Mouse (Mus musculus) thymus, postnatal 0 days (tissue): ENCODE results near the gene Myo1h. TPM values are rescaled to one million over a fixed set of nuclear protein-coding genes. Genes with fewer than 3 reads are reported as not detected.

ENCODE experiments used
- DNase-seq: peaks from one replicate; pipeline ENCODE4 v3.0.0-alpha.2; 2015; ENCODE audit warnings: low spot score
- polyA plus RNA-seq: library from polyadenylated mRNA; unstranded; fragments of >200 nt; fragmentation: Nextera tagmentation; extraction: Ambion mirVana; gene quantifications from 2 replicates; pipeline ENCODE4 v1.2.1, GENCODE M21; 2015

The Myo1h gene
- polyA plus RNA-seq, 1 experiment from 2014 or later, result 0.55 TPM

- DNase-seq, result peak; percentile 16
These were observed 8.0 kb downstream of the Myo1h start for GRCm38 (mm10) chr5:114296693-114297631.

GRCm38 (mm10) chr5:114298212-114298894 lies 9.4 kb downstream of the Myo1h start:
- DNase-seq, result no peak

- DNase-seq, result no peak
These were observed 10.3 kb downstream of the Myo1h start for GRCm38 (mm10) chr5:114299156-114299855.

- no peak for DNase-seq
These were observed 11.1 kb downstream of the Myo1h start for GRCm38 (mm10) chr5:114299883-114300610.

- DNase-seq, result no peak
These were observed 14.2 kb downstream of the Myo1h start for GRCm38 (mm10) chr5:114303166-114303565.

GRCm38 (mm10) chr5:114306496-114306895 lies 17.5 kb downstream of the Myo1h start:
- DNase-seq, result no peak

- DNase-seq, result peak; percentile 59
These were observed 20.1 kb downstream of the Myo1h start for GRCm38 (mm10) chr5:114308765-114309679.

- DNase-seq, result no peak
These were observed 20.7 kb downstream of the Myo1h start for GRCm38 (mm10) chr5:114309680-114310036.

GRCm38 (mm10) chr5:114323105-114323790 lies 34.3 kb downstream of the Myo1h start:
- DNase-seq, result peak; percentile 31

GRCm38 (mm10) chr5:114323791-114324507 lies 35.0 kb downstream of the Myo1h start:
- DNase-seq, result peak; percentile 48

- DNase-seq, result no peak
These were observed 54.0 kb downstream of the Myo1h start for GRCm38 (mm10) chr5:114342996-114343395.

GRCm38 (mm10) chr5:114343612-114344011 lies 54.6 kb downstream of the Myo1h start:
- DNase-seq, result no peak

GRCm38 (mm10) chr5:114345538-114345937 lies 56.6 kb downstream of the Myo1h start:
- DNase-seq, result peak; percentile 38

GRCm38 (mm10) chr5:114347005-114347404 lies 58.0 kb downstream of the Myo1h start:
- no peak for DNase-seq

GRCm38 (mm10) chr5:114351490-114351889 lies 62.5 kb downstream of the Myo1h start:
- DNase-seq, result no peak

- DNase-seq, result peak; percentile 85
These were observed 67.4 kb downstream of the Myo1h start for GRCm38 (mm10) chr5:114356250-114356935.

GRCm38 (mm10) chr5:114356936-114357751 lies 68.2 kb downstream of the Myo1h start:
- no peak for DNase-seq
